Mouse (Mus musculus) lung, embryonic 15.5 days (tissue): ENCODE measurements at regions not wholly inside any gene's neighbourhood (a gene's known extent, or its start where the extent isn't known, plus 50 kb on each side); places are given as distances from the start of the nearest gene placed in this dataset.

Experiments used
- ATAC-seq: fragments of 200-750 bp; cut with Nextera tagmentation; 2 replicates; pipeline ENCODE4 v1.8.0; 2017; ENCODE audit warnings: moderate number of reproducible peaks, borderline replicate concordance; ENCODE audit not compliant: low FRiP score, low TSS enrichment; ENCODE audit errors: extremely low read depth
- H3K27ac ChIP-seq: fragments of 300-500 bp; sonication (generic); 2 replicates; pipeline ENCODE4 v1.5.1; 2015; ENCODE audit warnings: moderate library complexity, mild to moderate bottlenecking, inconsistent platforms
- H3K27me3 ChIP-seq: fragments of 300-500 bp; sonication (generic); 2 replicates; pipeline ENCODE4 v1.6.1; 2015; ENCODE audit warnings: inconsistent platforms
- H3K36me3 ChIP-seq: fragments of 300-500 bp; sonication (generic); 2 replicates; pipeline ENCODE4 v1.6.1; 2015; ENCODE audit warnings: inconsistent platforms
- H3K4me1 ChIP-seq: fragments of 300-500 bp; sonication (generic); 2 replicates; pipeline ENCODE4 v1.6.1; 2015; ENCODE audit warnings: inconsistent platforms
- H3K4me2 ChIP-seq: fragments of 300-500 bp; sonication (generic); 2 replicates; pipeline ENCODE4 v1.6.1; 2015; ENCODE audit warnings: inconsistent platforms, mild to moderate bottlenecking, moderate library complexity
- H3K4me3 ChIP-seq: fragments of 300-500 bp; sonication (generic); 2 replicates; pipeline ENCODE4 v1.5.1; 2015; ENCODE audit warnings: mild to moderate bottlenecking, inconsistent platforms
- H3K9ac ChIP-seq: fragments of 300-500 bp; sonication (generic); 2 replicates; pipeline ENCODE4 v1.6.1; 2015; ENCODE audit warnings: inconsistent platforms
- H3K9me3 ChIP-seq: fragments of 300-500 bp; sonication (generic); 2 replicates; pipeline ENCODE4 v1.6.1; 2016; ENCODE audit warnings: inconsistent platforms
- WGBS: fragments of 180-500 bp; shearing (Covaris S2); methylation state at CpG from one replicate; pipeline ENCODE4 v1.1.7; 2015; 5-methylcytosine and 5-hydroxymethylcytosine counted together

DNA sequence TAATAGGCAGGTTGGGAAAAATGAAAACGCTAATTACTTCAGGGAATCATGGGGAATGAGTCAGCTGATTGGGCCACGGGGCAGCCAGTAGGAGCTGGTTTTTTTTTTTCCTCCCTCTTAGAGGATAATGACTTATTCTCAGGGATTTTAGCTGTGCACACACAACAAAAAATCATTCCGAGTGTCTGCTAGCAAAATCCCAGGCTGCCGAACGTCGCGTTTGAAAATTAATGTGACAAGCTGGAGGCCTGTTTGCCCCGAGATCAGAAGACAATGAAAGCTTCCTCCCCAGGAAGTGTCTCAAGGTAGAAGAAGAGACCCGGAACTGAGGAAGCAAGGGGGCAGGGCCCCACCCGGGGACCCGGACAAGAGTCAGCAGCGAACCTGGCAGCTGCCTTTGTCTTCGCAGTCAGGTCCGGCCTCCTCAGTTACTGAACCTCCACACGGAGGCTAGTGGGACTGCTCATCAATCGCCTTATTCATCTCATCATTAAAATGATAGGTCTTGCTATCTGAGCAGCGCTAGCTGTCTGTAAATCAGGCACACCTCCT, 350.8 kb upstream of the Zmiz1 start:
- Histone ChIP-seq H3K36me3 (no peaks in the 10 kb centered on the region), H3K27me3 (no peaks in the 10 kb centered on the region; the same call in 1 of the 2 replicates), H3K4me1 (peaks cover 15% of the 10 kb centered on the region), H3K4me3 (0 out of 2 replicates have a peak overlapping the region, but pooled peaks have one; percentile 4), H3K9me3 (no peaks in the 10 kb centered on the region), H3K9ac (0 out of 2 replicates have a peak overlapping the region, but pooled peaks have one; percentile 23), H3K4me2 (peak overlapping the region; percentile 44), H3K27ac (no peak overlapping the region)
- ATAC-seq: 0 out of 2 replicates have a peak, but pooled peaks have one; percentile 52
- WGBS: 14% methylated on average over 17 of the region's 17 CpGs

GRCm38 (mm10) chr14:25108701-25109290, 350.2 kb upstream of the Zmiz1 start:
- Histone ChIP-seq H3K27ac (no peak overlapping the region), H3K36me3 (no peaks in the 10 kb centered on the region), H3K27me3 (no peaks in the 10 kb centered on the region; the same call in 1 of the 2 replicates), H3K4me1 (peaks cover 15% of the 10 kb centered on the region), H3K4me2 (peak overlapping the region; percentile 44), H3K9ac (0 out of 2 replicates have a peak overlapping the region, but pooled peaks have one; percentile 23), H3K9me3 (no peaks in the 10 kb centered on the region), H3K4me3 (0 out of 2 replicates have a peak overlapping the region, but pooled peaks have one; percentile 4)
- 6% methylated on average over 8 of the region's 8 CpGs for WGBS
- peak; percentile 85; the same call in 1 of the 2 replicates for ATAC-seq

- H3K4me2 ChIP-seq: no peak overlapping the region
- H3K4me3 ChIP-seq: no peak overlapping the region
- H3K27ac ChIP-seq: no peak overlapping the region
- H3K9ac ChIP-seq: no peak overlapping the region
- no peaks in the 10 kb centered on the region for H3K36me3 ChIP-seq
- H3K27me3 ChIP-seq: no peaks in the 10 kb centered on the region; the same call in 1 of the 2 replicates
- no peak for ATAC-seq
- no peaks in the 10 kb centered on the region for H3K9me3 ChIP-seq
- WGBS: 28% methylated on average over 1 of the region's 1 CpGs
- H3K4me1 ChIP-seq: peaks cover 15% of the 10 kb centered on the region
Observed at GRCm38 (mm10) chr14:25109691-25110090, 349.3 kb upstream of the Zmiz1 start.

DNA sequence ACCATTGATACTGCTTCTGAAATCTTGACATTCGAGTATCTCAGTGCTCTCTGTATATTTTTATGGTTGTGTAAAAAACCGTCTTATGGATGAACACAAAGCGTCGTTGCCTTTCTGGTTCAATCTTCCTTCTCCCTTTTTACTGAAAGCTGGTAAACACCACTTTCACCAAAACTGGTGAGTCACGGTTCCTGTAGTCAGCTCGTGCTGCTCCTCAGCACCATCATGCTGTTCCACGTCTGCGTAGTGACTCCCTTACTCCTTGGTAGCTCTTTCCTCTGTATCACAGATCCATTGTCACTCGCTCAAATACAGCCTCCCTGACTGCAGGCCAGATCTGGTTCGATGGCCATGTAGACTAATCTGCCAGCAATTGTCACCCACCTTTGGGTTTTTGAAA, 346.2 kb upstream of the Zmiz1 start:
- Histone ChIP-seq H3K27ac (no peak overlapping the region), H3K4me3 (no peak overlapping the region), H3K4me2 (no peak overlapping the region), H3K4me1 (peaks cover 14% of the 10 kb centered on the region), H3K36me3 (no peaks in the 10 kb centered on the region), H3K9ac (no peak overlapping the region), H3K9me3 (no peaks in the 10 kb centered on the region), H3K27me3 (no peaks in the 10 kb centered on the region; the same call in 1 of the 2 replicates)
- ATAC-seq: no peak
- WGBS: 75% methylated on average over 10 of the region's 10 CpGs

GRCm38 (mm10) chr14:25113326-25113725, 345.7 kb upstream of the Zmiz1 start:
- no peak overlapping the region for H3K27ac ChIP-seq
- 72% methylated on average over 2 of the region's 2 CpGs for WGBS

GRCm38 (mm10) chr14:25116424-25116823, 342.6 kb upstream of the Zmiz1 start:
- Histone ChIP-seq H3K27ac (no peak overlapping the region), H3K4me3 (no peak overlapping the region), H3K9me3 (no peaks in the 10 kb centered on the region), H3K9ac (no peak overlapping the region), H3K36me3 (no peaks in the 10 kb centered on the region), H3K4me1 (no peaks in the 10 kb centered on the region), H3K27me3 (no peaks in the 10 kb centered on the region; the same call in 1 of the 2 replicates), H3K4me2 (no peak overlapping the region)
- 35% methylated on average over 4 of the region's 4 CpGs for WGBS
- no peak for ATAC-seq

More at GRCm38 (mm10) chr14:25113326-25113725, 345.7 kb upstream of the Zmiz1 start:
- H3K4me2 ChIP-seq: no peak overlapping the region
- H3K4me3 ChIP-seq: no peak overlapping the region
- no peak overlapping the region for H3K9ac ChIP-seq
- H3K4me1 ChIP-seq: peaks cover 9% of the 10 kb centered on the region
- no peaks in the 10 kb centered on the region; the same call in 1 of the 2 replicates for H3K27me3 ChIP-seq
- no peaks in the 10 kb centered on the region for H3K9me3 ChIP-seq
- no peaks in the 10 kb centered on the region for H3K36me3 ChIP-seq
- no peak for ATAC-seq

GRCm38 (mm10) chr14:25119999-25120398, 339.0 kb upstream of the Zmiz1 start:
- Histone ChIP-seq H3K27me3 (no peaks in the 10 kb centered on the region), H3K4me1 (no peaks in the 10 kb centered on the region), H3K27ac (no peak overlapping the region), H3K36me3 (no peaks in the 10 kb centered on the region), H3K9me3 (no peaks in the 10 kb centered on the region), H3K9ac (no peak overlapping the region), H3K4me2 (no peak overlapping the region), H3K4me3 (no peak overlapping the region)
- no peak for ATAC-seq
- WGBS: 80% methylated on average over 4 of the region's 4 CpGs

GRCm38 (mm10) chr14:25120506-25120905, 338.5 kb upstream of the Zmiz1 start:
- no peaks in the 10 kb centered on the region for H3K27me3 ChIP-seq
- no peaks in the 10 kb centered on the region for H3K4me1 ChIP-seq
- no peak overlapping the region for H3K9ac ChIP-seq
- H3K36me3 ChIP-seq: no peaks in the 10 kb centered on the region
- no peak overlapping the region for H3K27ac ChIP-seq
- no peak overlapping the region for H3K4me2 ChIP-seq
- no peaks in the 10 kb centered on the region for H3K9me3 ChIP-seq
- WGBS: 48% methylated on average over 8 of the region's 8 CpGs
- H3K4me3 ChIP-seq: no peak overlapping the region
- no peak for ATAC-seq

DNA sequence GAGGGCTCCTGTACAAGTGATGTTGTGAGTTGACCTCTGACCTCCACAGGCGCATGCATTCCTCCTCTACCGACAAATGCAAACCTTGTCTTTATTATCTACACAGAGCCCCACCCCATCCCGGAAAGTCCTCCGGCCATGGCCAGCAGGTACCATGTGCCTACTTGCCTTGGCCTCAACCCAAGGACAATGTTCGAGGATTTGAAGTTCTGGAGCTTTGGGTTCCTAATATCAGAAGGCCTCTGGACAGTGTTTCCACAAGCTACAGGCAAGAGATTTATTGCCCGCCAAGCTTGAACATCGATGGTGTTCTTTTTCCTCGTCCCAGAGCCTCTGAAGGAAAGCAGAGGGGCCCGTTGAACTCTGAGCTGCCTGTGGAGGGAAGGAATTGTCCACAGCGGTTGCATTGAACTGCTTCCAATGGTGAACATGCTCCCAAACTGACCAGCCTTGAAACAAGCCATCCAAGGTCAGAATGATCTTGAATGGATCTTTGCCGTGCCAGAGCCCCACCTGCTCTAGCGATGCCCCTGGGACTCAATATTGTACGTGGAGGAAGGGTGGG, 335.9 kb upstream of the Zmiz1 start:
- H3K9me3 ChIP-seq: no peaks in the 10 kb centered on the region
- 76% methylated on average over 13 of the region's 13 CpGs for WGBS
- no peaks in the 10 kb centered on the region for H3K36me3 ChIP-seq
- no peak overlapping the region for H3K4me2 ChIP-seq
- no peak overlapping the region for H3K9ac ChIP-seq
- ATAC-seq: no peak
- 0 out of 2 replicates have a peak, but pooled peaks cover 5% of the 10 kb centered on the region for H3K4me1 ChIP-seq
- no peaks in the 10 kb centered on the region for H3K27me3 ChIP-seq
- H3K27ac ChIP-seq: no peak overlapping the region
- no peak overlapping the region for H3K4me3 ChIP-seq

DNA sequence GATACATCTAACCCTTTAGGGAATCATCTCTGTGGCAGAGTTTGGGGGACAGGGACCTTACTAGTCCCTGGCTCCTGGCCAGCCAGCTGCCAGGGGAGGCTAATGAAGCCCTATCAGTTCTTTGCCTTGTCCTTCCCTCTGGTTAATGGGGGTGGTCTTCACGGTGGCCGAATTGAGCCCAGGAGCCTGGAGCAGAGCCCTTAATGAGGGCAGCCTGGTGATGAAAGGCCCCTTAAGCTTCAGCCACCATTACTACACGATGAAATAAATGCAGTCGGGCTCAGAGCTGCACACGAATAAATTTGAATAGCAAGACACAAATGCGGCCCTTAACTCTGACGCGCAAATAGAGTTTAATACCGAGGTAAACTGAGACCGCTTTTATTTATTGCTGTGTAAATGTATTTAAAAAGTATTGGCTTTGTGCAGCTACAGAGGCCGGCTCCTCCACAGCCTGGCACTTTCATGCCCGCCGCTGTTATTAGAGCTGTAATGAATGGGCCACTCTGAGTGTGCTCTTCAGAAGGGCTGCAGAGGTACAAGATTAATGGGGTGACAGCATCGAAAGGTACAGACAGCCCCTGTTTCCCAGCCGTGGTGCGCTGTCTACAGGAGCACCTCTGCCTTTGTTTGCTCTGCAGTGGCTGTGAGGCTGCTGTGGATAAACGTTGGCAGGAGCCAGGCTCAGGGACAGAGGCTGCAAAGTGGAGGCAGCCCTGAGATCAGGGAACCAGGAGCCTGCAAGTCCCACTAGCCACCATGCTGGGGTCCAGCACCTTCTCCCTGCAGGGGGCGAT, 335.2 kb upstream of the Zmiz1 start:
- H3K9ac ChIP-seq: no peak overlapping the region
- H3K36me3 ChIP-seq: no peaks in the 10 kb centered on the region
- H3K9me3 ChIP-seq: no peaks in the 10 kb centered on the region
- H3K4me2 ChIP-seq: no peak overlapping the region
- H3K27me3 ChIP-seq: no peaks in the 10 kb centered on the region
- no peak overlapping the region for H3K4me3 ChIP-seq
- 42% methylated on average over 18 of the region's 18 CpGs for WGBS
- H3K4me1 ChIP-seq: 0 out of 2 replicates have a peak, but pooled peaks cover 5% of the 10 kb centered on the region
- no peak for ATAC-seq
- no peak overlapping the region for H3K27ac ChIP-seq

DNA sequence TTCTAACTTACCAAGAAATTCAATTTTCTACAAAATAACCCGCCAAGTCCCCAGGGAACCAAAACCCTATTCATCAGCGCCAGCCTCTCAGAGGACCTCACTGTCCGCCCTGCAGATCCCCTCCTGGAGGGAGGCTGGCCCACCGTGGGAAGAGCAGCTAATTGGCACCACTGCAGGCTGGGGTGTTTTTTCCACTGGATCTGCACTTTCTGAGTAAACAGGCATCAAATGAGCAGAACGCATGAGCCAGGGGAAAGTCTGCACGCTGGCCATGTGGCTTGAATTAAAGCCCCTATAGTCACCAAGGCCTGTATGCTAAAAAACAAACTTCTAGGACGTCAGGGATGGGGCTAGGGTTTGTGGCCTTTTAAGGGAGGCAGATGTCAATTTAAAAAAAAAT, 332.4 kb upstream of the Zmiz1 start:
- WGBS: 62% methylated on average over 7 of the region's 7 CpGs
- Histone ChIP-seq H3K9me3 (no peaks in the 10 kb centered on the region), H3K4me1 (0 out of 2 replicates have a peak, but pooled peaks cover 5% of the 10 kb centered on the region), H3K27ac (no peak overlapping the region), H3K4me3 (no peak overlapping the region), H3K27me3 (no peaks in the 10 kb centered on the region), H3K4me2 (no peak overlapping the region), H3K36me3 (no peaks in the 10 kb centered on the region), H3K9ac (no peak overlapping the region)
- ATAC-seq: no peak
